Mouse (Mus musculus) spleen, adult 2 months (tissue): Measurements from ENCODE around the gene Auts2. TPM values are rescaled to one million over a fixed set of nuclear protein-coding genes. Genes with fewer than 3 reads are reported as not detected.

Source experiments
- DNase-seq, 2 experiments: peaks; one replicate each; pipeline versions ENCODE4 v3.0.0 to v3.0.0-alpha.2; 2012 to 2021; ENCODE audit warnings: low spot score in 2 of 2, low read depth in 1 of 2
- H3K27ac ChIP-seq: fragments of 200-500 bp; 2 replicates; pipeline ENCODE4 v1.5.1; 2012; ENCODE audit warnings: low read length, inconsistent platforms; ENCODE audit not compliant: insufficient read depth
- H3K27me3 ChIP-seq: fragments of 200-500 bp; 2 replicates; pipeline ENCODE4 v1.6.1; 2012; ENCODE audit warnings: mild to moderate bottlenecking, moderate library complexity, low read length, inconsistent platforms; ENCODE audit not compliant: control insufficient read depth, insufficient read depth
- H3K36me3 ChIP-seq: fragments of 200-500 bp; 2 replicates; pipeline ENCODE4 v1.6.1; 2012; ENCODE audit warnings: mild to moderate bottlenecking, low read length, inconsistent platforms; ENCODE audit not compliant: control insufficient read depth, insufficient read depth
- H3K4me1 ChIP-seq: fragments of 200-500 bp; 2 replicates; pipeline ENCODE4 v1.6.1; 2011; ENCODE audit warnings: inconsistent platforms; ENCODE audit not compliant: control insufficient read depth, insufficient read depth, insufficient read length
- H3K4me3 ChIP-seq: fragments of 200-500 bp; 2 replicates; pipeline ENCODE4 v1.5.1; 2011; ENCODE audit warnings: mild to moderate bottlenecking, inconsistent platforms; ENCODE audit not compliant: insufficient read depth, insufficient read length; ENCODE audit errors: extremely low read depth
- CTCF ChIP-seq: fragments of 200-500 bp; IDR thresholded peaks from 2 replicates; pipeline ENCODE4 v1.5.1; 2011; ENCODE audit warnings: mild to moderate bottlenecking, inconsistent platforms; ENCODE audit not compliant: insufficient read depth, insufficient read length, insufficient replicate concordance; ENCODE audit errors: extremely low read depth
- POLR2A ChIP-seq: fragments of 200-500 bp; IDR thresholded peaks from 2 replicates; pipeline ENCODE4 v1.6.1; 2011; ENCODE audit warnings: low read depth, low read length, inconsistent platforms
- WGBS: fragments of 180-500 bp; shearing (Covaris S2); methylation state at CpG from one replicate; pipeline ENCODE4 v1.1.7; 2018; 5-methylcytosine and 5-hydroxymethylcytosine counted together
- polyA plus RNA-seq: library from polyadenylated mRNA; depleted of rRNA; stranded (reverse); fragments of >200 nt; gene quantifications from 2 replicates; pipeline ENCODE4 v1.2.3, GENCODE M21; 2012

The Auts2 gene
- polyA plus RNA-seq, 1 experiment: 1.3 TPM

DNA sequence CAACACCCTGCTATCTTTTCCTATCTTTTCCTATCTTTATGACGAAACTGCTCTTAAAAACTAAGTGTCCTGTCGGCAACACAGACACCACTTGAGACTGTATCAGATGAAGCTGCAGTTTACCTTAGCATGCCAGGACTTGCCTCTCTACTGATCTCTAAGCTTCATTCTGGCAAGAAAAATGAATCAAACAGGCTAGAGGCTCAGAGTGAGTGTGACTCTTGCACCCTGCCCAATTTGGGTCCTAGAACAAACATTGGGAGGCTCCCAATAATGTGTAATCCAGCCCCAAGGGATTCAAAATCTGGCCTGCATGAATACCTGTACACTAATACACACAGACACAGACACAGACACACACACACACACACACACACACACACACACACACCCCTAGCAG is 250.2 kb downstream of the Auts2 start:
- Histone ChIP-seq H3K36me3 (no peaks in the 10 kb centered on the region), H3K27me3 (no peaks in the 10 kb centered on the region), H3K4me1 (no peaks in the 10 kb centered on the region), H3K27ac (no peak overlapping the region), H3K4me3 (no peak overlapping the region)
- TF ChIP-seq POLR2A (no peak), CTCF (no peak)
- no peak for DNase-seq
- 88% methylated on average over 2 of the region's 2 CpGs for WGBS

DNA sequence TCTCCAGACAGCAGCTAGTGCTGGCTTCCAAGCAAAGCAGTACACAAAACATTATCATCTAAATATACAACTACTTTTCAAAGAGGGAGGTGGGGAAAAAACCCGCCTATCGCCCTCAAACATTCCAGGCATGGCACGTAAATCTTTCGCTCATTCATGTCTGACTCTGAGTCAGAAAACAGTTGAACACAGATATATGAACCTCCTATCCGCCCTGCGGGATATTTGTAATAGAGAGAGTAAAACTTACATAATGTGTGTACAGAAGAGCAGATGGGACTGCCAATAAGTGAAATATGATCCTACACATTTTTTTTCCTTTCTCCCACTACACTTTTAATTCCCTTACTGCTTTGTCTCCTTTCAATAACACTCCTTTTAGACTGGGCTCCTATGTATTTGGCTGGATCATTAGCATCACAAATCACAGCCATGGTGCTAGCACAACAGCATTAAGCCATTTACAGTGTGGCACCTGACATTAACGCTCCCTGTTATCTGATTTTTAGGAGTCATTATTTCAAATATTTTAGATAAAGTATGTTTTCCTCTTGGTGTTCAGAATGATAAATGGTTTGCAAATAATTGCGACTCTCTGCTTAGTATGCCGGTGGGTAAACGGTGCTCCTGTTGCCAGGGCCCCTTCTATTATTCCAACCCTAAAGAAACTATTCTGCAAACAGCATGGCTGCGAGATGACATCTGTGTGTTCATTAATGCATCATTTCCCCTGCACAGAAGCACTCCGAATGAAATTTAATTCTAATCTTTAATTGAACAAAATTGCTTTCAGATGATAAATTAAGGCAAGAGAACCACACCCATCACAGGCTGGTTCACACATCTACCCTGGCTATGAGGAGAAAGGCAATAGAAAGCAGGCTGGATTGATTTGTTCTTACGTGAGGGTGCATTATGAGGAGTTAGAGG is 252.3 kb downstream of the Auts2 start:
- H3K4me3 ChIP-seq: no peak overlapping the region
- H3K27ac ChIP-seq: no peak overlapping the region
- 92% methylated on average over 13 of the region's 13 CpGs for WGBS
- H3K27me3 ChIP-seq: no peaks in the 10 kb centered on the region
- TF ChIP-seq POLR2A (no peak), CTCF (no peak)
- H3K4me1 ChIP-seq: no peaks in the 10 kb centered on the region
- H3K36me3 ChIP-seq: no peaks in the 10 kb centered on the region
- no peak for DNase-seq

DNA sequence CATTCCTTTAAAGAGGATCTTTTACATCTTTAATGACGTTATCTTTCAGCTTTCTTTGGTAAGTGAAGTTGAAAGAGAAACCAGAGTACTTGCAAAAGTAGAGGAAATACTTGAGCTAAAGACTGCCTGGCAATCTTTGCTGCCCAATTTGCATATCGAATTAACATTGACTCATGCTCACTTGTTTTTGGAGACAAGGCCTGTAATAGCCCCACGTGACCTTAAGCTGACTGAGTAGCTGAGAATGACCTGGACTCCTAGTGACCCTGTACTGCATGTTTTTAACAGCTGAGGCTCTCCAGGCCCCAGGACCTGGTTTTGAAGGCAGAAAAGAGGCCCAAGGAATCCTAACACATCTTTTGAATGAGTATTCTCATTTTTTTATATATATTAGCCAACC is 259.4 kb downstream of the Auts2 start:
- Histone ChIP-seq H3K36me3 (no peaks in the 10 kb centered on the region), H3K27me3 (no peaks in the 10 kb centered on the region), H3K27ac (no peak overlapping the region), H3K4me1 (no peaks in the 10 kb centered on the region), H3K4me3 (no peak overlapping the region)
- 76% methylated on average over 3 of the region's 3 CpGs for WGBS
- no peak for DNase-seq
- TF ChIP-seq POLR2A (no peak), CTCF (no peak)

DNA sequence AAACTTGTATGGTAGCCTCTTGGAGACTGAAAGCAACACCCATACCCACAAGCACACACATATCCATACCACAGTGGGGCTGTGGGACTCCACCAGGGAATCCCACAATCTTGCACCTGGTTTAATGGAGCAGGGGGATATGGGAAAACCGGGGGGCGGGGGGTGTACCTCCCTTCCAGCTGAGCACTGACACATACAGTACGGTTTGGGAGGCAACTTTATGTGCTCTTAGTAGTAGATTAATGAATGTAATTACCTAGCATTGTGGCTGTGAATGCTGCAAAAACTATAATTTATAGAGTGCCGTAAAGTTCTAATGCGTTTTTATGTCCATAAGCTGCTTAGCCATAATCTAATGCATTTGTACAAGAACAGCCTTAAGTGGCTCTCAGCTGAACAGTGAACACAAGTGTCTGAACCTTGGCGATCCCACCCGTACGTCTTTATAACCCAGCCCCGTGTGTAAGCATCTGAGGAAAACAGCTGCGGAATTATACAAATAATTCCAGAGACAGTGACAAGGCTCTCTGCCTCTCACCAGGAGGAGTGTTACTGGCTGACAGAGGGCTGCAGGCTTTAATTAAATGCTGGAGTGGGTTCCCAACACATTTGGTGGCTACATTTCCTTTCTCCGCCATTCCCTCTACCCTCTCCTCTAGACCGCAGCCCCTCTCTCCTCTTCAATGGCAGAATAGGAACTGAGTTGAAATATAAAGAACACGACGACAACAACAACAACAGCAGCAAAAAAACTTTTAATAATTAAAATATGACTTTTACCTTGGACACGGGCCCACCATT is 268.8 kb downstream of the Auts2 start:
- DNase-seq: no peak
- Histone ChIP-seq H3K36me3 (no peaks in the 10 kb centered on the region), H3K4me1 (no peaks in the 10 kb centered on the region), H3K27me3 (no peaks in the 10 kb centered on the region), H3K4me3 (no peak overlapping the region), H3K27ac (no peak overlapping the region)
- TF ChIP-seq POLR2A: no peak
- no peak for TF ChIP-seq CTCF
- 91% methylated on average over 15 of the region's 15 CpGs for WGBS

DNA sequence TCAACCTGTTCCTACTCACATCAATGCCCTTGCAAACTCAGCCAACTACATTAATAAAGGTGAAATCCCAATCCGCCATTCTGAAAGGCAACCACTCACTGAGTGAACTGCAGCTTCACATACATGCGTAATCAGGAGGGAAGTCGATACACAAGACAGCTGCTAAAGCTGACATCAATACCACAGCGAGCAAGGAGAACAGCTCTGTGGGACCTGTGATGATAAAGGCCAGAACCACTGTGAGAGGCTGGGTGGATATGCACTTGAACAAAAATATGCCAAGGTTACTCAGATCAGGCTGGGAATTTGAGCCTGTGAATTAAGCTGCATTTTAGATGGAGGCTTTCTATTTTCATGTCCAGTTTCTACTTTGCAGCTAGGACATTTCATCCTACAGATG is 271.0 kb downstream of the Auts2 start:
- DNase-seq: no peak
- Histone ChIP-seq H3K27me3 (no peaks in the 10 kb centered on the region), H3K4me3 (no peak overlapping the region), H3K36me3 (no peaks in the 10 kb centered on the region), H3K4me1 (no peaks in the 10 kb centered on the region), H3K27ac (no peak overlapping the region)
- 87% methylated on average over 4 of the region's 4 CpGs for WGBS
- TF ChIP-seq POLR2A: no peak
- no peak for TF ChIP-seq CTCF

DNA sequence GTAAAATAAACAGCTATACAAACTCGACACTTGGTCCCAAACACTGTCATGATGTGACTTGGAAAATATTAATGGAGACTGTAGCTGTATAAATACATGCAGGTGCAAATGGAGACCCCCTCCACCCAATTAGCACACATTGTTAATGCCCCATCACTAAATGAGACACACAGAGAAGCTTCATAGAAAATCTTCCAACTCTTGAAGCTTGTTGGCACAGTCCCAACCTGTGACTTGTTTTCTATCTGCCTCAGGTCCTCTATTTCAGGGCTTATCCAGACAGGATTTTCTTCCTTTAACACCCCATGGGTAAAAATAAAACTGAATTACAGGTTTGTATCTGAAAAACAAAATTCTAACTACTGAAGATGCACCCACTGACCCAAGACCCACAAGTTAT is 272.2 kb downstream of the Auts2 start:
- DNase-seq: no peak
- Histone ChIP-seq H3K4me3 (no peak overlapping the region), H3K36me3 (no peaks in the 10 kb centered on the region), H3K4me1 (no peaks in the 10 kb centered on the region), H3K27me3 (no peaks in the 10 kb centered on the region), H3K27ac (no peak overlapping the region)
- 77% methylated on average over 1 of the region's 1 CpGs for WGBS
- TF ChIP-seq CTCF (no peak), POLR2A (no peak)
